Mouse (Mus musculus): ENCODE measurements at regions not wholly inside any gene's neighbourhood (a gene's known extent, or its start where the extent isn't known, plus 50 kb on each side); places are given as distances from the start of the nearest gene placed in this dataset.

GRCm38 (mm10) chr5:106164190-106164589, 287.8 kb downstream of the Zfp326 start:
- TF ChIP-seq CTCF (IDR thresholded peaks at IDR 0.05; ENCODE audit: low read depth, low read length) = no peak
- no peak for TF ChIP-seq POLR2A (IDR thresholded peaks at IDR 0.05; ENCODE audit: borderline replicate concordance, low read depth, low read length)
